Mouse (Mus musculus): Measurements from ENCODE around the gene Tmem95.
"Not testable (repeated sequence)": the region's sequence is repeated elsewhere in the genome, so short reads cannot be mapped to it uniquely, and the experiment has no call there.

Tmem95 gene

DNA sequence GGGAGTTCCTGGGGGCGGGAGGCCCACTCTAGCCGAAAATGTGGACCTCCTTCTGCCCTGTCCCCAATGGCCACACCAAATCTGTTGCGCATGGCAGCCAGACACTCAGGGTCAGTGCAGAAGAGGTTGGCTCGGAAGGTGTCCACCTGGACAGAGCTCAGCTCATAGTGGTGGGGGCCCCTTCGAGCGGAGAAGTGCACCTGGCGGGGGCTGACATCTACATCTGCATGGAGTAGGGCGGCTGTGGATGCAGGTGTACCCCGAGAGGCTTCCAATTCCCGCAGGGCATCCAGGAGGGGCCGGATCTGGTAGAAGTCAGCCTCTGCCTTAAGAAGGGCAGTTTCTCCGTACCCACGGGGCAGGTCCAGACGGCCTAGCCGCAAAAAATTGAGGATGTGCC is 1.9 kb upstream of the Tmem95 start:
- no peak for DNase-seq

DNA sequence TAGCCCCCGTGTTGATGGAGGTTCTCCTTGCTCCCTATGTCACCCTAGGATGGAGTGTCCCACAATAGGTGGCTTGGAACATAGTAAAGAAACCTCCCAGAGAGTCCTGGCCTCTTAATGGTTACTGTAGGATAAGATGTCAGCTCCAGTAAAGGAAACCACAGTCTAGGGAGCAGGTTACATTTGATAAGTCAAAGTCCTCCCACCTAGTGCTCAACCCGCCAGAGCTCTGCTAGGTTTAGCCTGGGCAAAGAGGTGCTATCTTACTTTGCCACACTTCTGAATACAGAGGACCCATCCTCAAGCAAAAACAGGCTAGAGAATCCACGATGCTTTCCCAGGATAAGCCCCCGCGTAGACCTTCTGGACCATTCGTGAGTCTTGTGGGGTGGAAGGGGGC is 1.1 kb upstream of the Tmem95 start:
- no peak for DNase-seq

DNA sequence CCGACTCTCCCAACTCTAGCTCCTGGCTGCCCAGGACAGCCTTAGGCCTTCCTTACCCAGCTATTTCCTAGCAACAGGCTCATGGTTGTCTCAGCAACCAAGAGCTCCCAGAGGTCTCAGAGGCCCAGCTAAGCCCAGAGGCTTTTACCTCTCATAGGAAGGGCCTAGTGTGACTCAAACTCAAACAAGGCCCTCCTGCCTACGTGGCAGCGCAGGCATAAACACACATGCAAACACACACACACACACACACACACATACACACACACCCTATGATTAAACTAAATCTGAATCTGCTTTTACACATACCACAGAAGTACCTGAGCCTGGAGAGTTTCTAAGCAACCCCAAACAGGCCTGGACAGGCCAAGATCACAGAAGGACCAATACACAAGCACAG is 581 bp upstream of the Tmem95 start:
- no peak for DNase-seq

DNA sequence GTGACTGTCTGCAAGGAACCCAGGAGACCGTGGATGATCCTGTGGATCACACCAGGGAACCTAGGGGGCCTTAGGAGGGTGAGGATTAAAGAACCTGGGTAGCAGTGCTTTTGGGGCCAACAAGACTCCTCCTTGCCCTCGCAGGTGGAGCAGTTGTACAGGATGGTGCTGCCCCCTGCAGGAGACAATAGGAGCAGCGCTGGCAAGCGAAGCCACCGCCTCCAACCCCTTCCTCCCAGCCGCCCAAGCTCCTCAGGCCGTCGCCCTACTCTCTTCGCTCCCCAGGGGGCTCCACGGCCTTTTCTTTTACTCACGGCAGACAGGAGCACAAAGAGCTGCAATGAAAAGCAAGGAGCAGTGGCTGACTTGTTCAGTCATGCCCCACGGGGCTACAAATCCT is 951 bp downstream of the Tmem95 start:
- DNase-seq: peak; percentile 77

DNA sequence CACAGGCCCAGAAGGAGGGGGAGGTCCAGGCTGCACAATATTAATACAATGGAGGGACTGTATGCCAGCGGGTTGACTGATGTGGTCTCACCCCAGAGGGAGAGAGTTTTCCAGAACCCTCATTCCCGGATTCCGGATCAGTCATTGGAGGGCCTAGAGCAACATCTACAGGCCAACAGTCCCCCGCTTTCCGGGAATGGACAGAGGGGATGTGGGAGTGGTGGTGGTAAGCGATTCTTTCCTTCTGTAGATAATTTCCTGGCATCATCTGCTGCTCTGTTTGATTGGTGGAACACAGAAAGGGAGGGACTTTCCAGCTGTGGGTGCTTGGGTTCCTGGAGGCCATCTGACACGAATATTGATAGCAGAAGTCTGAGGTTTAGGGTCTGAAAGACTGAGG is 1.6 kb downstream of the Tmem95 start:
- no peak for DNase-seq

DNA sequence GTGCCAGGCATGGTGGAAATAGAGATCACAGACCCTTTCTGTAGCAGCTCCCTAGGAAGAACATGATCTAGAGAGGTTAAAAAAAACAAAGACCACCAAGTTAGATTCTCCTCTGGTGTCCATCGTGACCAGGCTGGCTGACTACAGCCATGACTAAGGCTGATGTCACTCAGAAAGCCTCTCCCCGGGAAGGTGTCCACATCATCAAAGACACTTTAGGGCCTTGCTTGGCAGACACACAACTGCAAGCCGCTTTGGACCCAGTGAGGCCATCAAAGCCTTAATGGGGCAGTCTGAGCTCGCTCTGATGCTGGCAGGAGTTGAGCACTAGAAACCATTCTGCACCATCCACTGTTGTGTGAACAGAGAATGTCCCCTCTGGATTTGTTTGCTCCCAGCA is 5.4 kb downstream of the Tmem95 start:
- no peak for DNase-seq

DNA sequence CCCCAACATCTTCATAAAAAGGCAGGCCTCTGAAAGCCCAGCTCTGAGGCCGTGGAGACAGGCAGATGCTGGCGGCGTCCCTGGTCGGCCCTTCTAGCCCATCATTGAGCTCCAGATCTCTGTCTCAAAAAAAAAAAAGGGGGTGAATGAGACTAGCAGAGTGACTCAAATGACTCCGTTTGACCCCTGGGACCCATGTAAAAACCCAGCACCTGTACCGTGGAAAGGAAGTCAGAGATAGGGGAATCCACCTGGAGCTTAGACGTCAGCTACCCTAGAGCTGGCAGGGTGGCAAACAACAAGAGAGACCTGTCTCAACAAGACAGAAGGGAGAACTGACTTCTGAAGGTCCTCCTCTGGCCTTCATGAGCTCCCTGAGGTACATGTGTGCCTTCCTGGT is 6.0 kb downstream of the Tmem95 start:
- no peak for DNase-seq

DNA sequence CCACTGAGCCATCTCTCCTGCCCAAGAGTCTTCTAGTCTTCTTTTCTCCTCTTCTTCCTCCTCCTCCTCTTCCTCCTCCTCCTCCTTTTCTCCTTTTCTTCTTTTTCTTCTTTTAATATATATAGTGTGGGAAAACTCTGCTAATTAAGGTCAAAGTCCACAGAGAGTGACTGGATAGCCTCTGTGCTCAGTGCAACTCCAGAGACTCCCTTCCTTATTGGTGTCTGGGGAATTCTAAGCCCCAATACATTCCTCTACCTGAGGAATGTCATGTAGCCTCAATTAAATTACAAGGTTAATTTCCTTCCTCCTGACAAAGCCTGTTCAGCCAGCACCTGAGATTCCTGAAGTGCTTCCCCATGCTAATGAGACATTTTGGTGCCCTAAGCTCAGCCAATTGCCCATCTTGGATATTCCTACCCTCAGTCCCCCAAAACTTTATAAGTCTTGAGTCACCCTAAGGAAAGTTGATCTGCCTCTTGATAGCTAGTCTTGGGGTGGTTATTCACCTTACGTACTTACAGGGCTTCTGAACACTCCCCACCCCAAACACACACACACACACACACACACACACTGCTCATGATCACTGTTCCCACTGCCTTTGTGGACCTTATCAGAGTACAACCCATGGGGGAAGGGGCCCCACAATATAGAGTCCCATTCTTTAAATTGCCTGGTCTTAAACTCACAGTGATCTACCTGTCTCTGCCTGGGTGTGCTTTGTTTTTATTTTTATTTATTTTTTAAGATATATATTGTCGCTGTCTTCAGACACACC is 7.3 kb downstream of the Tmem95 start:
- DNase-seq: no peak

DNA sequence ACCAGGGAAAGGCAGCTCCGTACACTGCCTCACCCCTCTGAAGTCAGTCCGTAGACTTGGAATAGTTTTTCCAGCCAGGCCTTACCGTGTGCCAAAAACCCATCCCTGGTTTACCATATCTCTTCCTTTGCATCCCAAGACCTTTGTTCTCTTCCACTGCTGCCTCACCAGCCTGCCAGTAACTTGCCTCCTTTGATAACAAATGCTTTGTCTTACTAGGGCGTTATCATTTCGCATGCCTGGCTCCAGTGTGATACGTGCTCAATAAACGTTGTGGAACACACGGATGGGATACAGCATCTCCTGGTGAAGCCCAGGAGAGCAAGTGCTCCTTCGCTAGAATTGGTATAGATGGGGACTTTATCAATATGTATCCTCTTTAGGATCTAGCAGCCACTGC is 10.5 kb downstream of the Tmem95 start:
- no peak for DNase-seq

DNA sequence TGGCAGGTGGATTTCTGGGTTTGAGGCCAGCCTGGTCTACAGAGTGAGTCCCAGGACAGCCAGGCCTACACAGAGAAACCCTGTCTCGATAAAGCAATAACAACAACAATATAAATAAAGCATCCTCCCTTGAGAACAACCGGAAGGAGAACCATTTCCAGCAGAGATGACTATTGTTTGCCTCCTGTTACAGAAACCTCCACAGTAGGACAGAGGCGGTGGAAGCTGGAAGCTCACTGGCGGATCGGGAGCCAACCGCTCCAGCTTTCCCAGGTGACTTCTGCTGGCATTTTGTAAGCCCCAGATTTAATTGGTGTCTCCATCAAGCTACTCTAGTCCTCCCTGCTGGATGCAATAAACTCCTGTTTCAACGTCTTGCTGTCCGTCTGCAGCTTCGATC is 12.3 kb downstream of the Tmem95 start:
- DNase-seq: no peak

DNA sequence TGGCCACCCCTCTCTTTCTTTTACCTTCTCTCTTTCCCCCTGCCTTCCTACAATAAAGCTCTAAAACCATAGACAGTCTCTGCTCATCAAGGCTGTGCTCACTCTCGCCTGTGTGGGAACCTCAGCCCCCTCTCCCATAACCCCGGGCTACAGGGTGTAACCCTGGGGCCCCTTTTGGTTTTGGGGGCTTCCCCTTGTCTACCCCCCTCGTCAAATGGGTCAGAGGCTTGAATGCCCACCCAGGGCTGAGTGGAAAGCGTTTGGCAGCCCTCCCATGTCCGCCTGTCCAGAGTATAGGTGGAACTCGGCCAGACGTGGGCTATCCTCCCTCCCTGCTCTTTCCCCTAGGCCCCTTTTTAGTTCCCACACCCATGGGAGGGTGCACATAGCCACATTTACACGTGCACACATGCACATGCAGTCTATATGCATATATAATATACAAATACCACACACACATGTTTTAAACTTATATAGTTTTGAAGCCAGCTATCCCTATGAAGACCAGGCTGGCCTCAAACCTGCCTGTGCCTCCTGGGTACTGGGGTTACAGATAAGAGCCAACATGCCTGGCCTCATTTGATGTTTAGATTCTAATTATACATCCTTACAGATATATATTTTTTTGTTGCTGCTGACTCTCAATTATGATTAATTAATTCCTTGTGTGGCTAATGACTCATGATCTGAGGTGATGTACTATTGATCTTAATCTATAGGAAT is 13.5 kb downstream of the Tmem95 start:
- no peak for DNase-seq

DNA sequence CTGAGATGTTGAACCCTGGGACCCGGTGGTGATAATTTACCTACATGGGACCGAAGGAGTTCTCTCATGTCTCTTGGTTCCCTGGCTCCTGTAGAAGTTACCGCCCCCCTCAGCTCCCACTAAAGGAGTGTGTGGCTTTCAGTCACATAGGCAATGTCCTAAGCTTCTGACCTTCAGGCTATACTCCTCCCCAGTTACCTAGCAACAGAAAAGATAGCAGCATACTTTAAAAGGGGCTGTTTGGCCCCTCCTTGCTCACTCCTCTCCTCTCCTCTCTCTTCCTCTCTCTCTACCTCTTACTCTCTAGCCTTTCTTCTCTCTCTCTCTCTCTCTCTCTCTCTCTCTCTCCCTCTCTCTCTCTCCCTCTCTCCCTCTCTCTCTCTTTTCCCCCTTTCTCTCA is 14.1 kb downstream of the Tmem95 start:
- DNase-seq: not testable (repeated sequence)

DNA sequence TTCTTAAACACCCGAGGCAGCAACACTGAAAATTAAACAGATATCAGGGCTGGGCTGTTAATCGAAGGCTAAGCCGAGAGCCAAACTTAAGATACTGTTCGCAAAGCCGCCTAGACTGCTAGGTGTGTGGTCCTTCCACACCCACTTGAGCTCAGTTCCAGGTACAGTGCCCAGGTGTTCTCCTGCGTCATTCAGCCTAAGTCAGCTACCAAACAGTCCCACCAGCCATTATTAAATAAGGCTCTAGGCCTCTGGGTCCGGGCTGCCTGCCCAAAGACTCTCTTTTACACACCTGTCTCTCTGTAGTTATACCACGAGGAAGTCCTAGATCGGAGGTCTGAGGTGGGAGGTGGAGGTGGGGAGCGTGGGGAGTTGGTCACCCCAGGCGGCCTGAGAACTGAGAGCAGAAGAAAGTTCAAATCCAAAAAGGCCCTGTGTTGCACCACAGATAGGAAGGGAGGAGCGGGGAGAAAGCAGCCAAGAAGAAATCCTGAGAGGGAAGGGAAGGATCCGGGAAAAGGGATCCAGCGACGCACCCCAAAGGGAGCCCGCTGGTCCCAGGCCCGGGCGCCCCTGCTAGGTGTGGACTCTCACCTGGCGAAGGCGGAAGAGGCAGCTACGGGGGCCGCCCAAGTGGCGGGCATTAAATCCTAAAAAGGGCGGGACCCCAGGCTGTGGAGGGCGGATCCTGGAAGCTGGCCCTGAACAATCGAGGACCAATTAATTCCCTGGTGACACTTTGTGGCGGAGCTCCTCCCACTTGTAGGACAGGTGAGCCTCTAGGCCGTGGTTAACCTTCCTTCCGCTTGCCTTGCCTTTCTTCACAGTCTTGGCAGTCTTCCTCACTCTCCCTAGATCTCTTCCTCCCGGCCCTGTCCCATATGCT is 19.5 kb downstream of the Tmem95 start, which contains the start of gene Tnk1:
Tnk1 (minus strand) TSS at position 618 of the 886 bp plus-strand sequence.
- DNase-seq: peak; percentile 81

DNA sequence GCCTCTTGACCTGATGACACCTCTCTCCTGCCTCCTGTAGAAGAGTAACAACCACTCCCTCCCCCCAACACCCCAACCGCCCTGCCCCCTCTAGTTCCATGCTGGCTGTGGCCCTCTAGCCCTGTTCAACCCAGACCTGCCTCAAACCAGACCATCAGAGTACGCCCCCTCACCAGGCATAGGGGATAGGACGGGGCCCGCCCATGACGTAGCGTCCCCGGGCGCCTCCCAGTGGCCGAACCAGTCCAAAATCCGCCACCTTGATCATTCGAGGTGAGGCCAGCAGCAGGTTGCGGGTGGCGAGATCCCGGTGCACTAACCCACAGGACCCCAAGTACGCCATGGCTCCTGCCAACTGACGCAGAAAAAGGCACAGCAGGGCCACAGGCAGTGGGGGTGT is 22.5 kb downstream of the Tmem95 start:
- no peak for DNase-seq

DNA sequence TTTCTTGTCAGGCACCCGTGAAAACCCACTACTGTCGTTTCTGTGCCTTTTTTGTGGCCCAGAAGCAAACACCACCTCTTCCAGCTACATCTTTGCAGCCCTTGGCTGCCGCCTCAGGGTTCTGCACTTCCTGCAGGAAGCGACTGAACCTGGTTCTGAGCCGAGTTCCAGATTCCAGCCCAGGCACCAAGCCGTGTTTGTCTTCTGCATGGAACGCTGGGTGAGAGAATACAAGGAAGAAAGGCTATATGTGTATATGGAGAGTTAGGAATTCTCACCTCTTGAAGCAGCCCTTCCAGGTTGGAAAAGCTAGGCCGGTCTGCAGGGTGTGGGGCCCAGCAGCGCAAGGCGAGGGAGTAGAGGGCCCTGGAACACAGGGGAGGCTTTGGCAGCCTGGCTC is 23.1 kb downstream of the Tmem95 start:
- DNase-seq: no peak

DNA sequence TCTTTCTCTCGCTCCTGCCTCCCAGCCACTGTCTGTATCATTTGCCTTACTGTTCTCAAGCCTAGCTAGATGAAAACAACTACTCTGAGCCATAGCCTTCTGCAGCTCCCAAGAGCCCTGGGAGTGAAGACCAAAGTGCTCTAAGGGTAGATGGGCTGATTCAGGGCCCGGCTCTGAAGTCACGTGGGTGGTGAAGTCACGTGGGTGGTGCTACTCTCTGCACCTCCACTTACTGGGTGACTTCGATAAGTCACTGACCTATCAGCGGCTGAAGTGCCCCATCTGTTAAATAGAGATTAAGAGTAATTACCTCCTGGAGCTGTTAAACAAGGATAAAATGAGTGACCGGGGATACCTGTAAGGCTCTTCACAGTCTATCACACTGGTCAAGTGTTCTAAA is 23.8 kb downstream of the Tmem95 start:
- DNase-seq: peak; percentile 42

DNA sequence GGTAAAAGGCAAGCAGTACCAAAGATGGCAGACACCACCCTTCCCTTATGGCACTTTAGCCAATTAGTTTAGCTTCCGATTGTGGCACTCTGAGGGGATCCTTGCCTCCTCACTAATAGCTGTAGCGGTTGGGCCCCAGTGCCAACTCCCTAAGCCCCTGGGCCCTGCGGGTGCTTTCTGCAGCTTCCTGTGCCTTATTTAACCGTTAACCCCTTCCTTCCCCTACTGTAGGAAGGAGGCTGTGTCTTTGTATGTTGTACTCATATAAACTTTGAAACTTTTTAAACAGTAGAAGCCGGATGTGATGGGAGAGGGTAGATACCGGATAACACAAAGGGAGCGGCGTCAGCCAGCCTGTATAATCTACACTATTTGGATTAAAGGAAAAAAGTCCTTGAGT is 27.1 kb downstream of the Tmem95 start:
- no peak for DNase-seq

DNA sequence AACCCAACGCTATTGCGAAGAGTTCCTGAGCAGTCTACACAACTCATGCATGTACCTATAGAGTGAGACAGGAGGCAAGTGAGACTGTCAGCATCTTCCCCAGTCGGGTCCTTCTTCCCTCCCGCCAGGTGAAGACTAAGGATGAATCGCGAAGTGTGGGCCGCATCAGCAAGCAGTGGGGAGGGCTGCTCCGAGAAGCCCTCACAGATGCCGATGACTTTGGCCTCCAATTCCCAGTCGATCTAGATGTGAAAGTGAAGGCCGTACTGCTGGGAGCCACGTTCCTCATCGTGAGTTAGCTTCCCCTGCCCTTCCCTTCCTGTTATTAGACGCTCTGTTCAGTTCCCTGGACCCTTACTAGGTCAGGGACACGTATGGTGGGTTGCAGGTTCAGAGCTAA is 27.9 kb downstream of the Tmem95 start:
- DNase-seq: no peak

DNA sequence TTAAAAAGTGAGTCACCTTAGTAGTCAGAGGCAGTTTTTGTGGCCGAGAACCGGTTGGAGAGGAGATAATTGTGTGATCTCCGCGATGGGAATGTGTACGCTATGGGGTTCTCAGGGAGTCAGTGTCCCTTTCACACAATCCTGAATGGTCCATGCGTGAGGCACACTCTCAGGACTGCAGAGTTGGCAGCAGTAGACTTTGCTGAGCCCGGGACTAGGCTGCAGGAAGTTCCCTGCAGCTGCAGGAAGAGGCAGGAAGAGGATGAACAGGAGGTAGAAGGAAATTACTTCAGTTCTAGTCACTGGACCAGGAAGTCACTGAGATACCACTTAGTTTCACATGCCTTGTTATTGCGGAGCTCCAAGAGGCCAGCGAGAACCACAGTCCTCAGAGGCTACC is 28.7 kb downstream of the Tmem95 start:
- DNase-seq: no peak

DNA sequence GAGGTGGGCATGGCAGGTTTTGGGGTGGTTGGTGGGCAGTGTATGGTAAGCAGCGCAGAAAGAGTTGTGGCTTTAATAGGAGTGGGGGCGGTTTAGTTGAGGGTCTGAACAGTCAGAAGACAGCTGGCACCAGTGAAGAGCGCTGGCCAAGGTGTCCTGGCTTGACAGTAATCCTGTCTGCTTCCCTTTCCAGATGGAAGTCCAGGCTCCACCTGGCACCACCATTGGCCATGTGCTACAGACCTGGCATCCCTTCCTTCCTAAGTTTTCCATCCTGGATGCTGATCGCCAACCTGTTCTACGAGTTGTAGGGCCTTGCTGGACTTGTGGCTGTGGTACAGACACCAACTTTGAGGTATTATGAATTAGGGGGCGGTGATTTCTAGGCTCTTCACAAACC is 29.8 kb downstream of the Tmem95 start:
- no peak for DNase-seq

DNA sequence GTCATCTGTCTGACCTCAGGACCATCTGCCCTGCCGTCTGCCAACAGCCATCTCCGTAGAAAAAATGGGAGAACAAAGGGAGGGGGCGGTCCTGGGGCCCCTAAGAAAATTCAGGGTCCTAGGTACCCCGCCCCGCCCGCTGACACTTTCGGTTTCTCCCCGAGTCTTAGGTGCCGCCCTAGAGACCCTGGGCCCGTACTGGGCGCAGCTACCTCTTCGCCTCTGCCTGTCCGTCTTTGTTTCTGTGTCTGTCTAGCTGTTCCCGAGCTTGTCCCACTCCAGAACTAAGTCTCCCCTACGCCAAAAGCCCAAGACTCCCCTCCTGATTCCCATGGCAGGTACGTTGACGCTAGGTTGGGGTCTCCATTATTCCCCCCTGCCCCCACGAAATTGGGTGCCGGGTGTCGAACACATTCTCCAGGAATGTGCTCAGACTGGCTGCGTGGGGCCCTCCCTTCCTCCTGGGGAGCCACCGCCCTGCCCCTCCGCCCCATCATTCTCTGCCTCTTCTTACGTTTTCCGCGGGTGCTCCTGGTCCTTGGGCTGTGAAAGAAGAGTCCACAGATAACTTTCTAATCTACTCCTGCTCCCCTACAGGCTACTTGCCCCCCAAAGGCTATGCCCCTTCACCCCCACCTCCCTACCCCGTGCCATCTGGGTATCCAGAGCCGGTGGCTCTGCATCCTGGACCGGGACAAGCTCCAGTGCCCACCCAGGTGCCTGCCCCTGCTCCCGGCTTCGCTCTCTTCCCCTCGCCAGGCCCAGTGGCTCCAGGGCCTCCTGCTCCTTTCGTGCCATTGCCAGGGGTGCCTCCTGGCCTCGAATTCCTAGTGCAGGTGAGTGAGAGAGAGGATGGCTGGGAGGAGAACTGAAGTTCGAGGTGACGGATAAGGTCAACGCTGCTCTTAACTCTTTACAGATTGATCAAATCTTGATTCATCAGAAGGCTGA is 30.8 kb downstream of the Tmem95 start:
- no peak for DNase-seq

DNA sequence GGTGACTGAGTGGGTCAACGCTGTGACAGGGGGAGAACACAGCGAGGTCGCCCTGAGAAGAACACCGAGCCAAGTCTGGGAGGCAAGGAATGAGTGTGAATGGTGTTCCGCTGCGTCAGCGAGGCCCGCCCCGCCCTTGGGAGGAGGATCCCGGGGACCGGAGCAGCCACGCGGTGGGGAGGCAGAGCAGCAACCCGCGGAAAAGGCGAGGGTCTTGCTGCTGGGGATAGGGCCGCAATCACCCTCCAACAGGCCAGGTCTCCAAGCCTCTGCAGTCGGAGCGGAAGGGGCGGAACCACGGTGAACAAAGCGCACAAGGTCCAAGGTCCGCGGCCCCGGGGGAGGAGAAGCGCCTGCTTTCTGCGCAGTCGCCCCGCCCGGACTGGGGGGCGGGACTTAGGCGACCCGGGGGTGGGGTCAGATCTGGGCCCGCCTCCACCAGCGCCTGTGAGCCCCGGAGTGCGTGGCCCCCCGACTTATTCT is 31.6 kb downstream of the Tmem95 start, which contains the start of gene Plscr3:
Plscr3 (plus strand) TSS at position 179 of the 483 bp plus-strand sequence.
- DNase-seq: peak; percentile 95
